Mouse (Mus musculus) neural tube, embryonic 12.5 days (tissue): ENCODE measurements at regions not wholly inside any gene's neighbourhood (a gene's known extent, or its start where the extent isn't known, plus 50 kb on each side); places are given as distances from the start of the nearest gene placed in this dataset.

Experiments
- ATAC-seq: fragments of 200-750 bp; cut with Nextera tagmentation; 2 replicates; pipeline ENCODE4 v1.8.0; 2017; ENCODE audit warnings: low read depth, mild to moderate bottlenecking, moderate TSS enrichment, moderate library complexity; ENCODE audit not compliant: low FRiP score
- H3K27ac ChIP-seq: fragments of 300-500 bp; sonication (generic); 2 replicates; pipeline ENCODE4 v1.5.1; 2016
- H3K27me3 ChIP-seq: fragments of 300-500 bp; sonication (generic); replicated peaks from 2 replicates; pipeline ENCODE4 v1.6.1; 2016; ENCODE audit warnings: mild to moderate bottlenecking
- H3K36me3 ChIP-seq: fragments of 300-500 bp; sonication (generic); 2 replicates; pipeline ENCODE4 v1.6.1; 2016; ENCODE audit warnings: mild to moderate bottlenecking
- H3K4me1 ChIP-seq: fragments of 300-500 bp; sonication (generic); 2 replicates; pipeline ENCODE4 v1.6.1; 2016
- H3K4me2 ChIP-seq: fragments of 300-500 bp; sonication (generic); replicated peaks from 2 replicates; pipeline ENCODE4 v1.6.1; 2016; ENCODE audit warnings: mild to moderate bottlenecking
- H3K4me3 ChIP-seq: fragments of 300-500 bp; sonication (generic); 2 replicates; pipeline ENCODE4 v1.5.1; 2016
- H3K9ac ChIP-seq: fragments of 300-500 bp; sonication (generic); 2 replicates; pipeline ENCODE4 v1.6.1; 2016; ENCODE audit warnings: mild to moderate bottlenecking
- H3K9me3 ChIP-seq: fragments of 300-500 bp; sonication (generic); 2 replicates; pipeline ENCODE4 v1.6.1; 2016; ENCODE audit warnings: mild to moderate bottlenecking
- WGBS: fragments of 180-500 bp; shearing (Covaris S2); methylation state at CpG from one replicate; pipeline ENCODE4 v1.1.7; 2016; 5-methylcytosine and 5-hydroxymethylcytosine counted together

DNA sequence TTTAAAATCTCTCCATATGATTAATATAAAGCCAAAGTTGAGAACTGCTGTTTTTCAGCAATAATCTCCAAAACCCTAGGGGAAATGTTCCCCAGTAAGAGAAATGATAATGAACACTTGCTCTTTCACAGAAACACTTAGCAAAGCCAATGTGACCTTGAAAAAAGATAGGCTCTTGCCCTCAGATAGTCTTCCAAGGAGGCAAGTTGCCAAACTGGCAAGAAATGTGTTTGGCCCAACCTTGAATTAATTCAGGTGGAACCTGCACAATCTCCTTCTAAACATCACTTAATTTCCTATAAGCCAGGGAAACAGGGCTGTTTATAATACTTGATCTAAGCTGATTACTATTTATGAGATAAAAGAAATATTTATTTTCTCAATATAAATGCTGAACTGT is 244.0 kb upstream of the Gnaz start:
- H3K4me3 ChIP-seq, result no peak overlapping the region
- H3K27ac ChIP-seq, result no peak overlapping the region
- no peak overlapping the region for H3K4me2 ChIP-seq
- H3K9me3 ChIP-seq, result no peaks in the 10 kb centered on the region
- no peaks in the 10 kb centered on the region for H3K36me3 ChIP-seq
- no peaks in the 10 kb centered on the region for H3K4me1 ChIP-seq
- no peak overlapping the region for H3K9ac ChIP-seq
- no peak for ATAC-seq
- no peaks in the 10 kb centered on the region for H3K27me3 ChIP-seq

DNA sequence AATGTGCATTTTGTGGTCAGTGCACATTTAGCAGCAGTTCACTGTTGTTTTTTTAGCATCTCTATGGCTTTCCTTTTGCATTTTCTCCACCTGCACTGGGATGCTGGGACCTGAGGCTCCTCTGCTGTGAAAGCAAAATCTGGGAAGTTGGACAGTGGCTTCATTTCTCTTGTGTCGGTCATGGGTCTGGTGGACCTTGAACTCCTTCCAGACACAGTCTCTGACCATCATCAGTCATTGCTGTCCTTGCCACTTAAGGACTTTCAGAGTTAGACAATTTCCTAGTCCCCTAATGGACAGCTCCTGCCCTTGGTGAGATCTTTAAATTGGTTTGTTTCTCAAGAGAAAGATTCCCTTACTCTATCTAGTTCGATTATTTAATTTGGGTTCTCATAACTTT is 217.5 kb upstream of the Gnaz start:
- no peak overlapping the region for H3K27ac ChIP-seq
- H3K27me3 ChIP-seq, result no peaks in the 10 kb centered on the region
- H3K36me3 ChIP-seq, result no peaks in the 10 kb centered on the region
- no peak overlapping the region for H3K4me3 ChIP-seq
- no peak for ATAC-seq
- 85% methylated on average over 2 of the region's 2 CpGs for WGBS
- no peak overlapping the region for H3K4me2 ChIP-seq
- H3K9ac ChIP-seq, result no peak overlapping the region
- no peaks in the 10 kb centered on the region for H3K4me1 ChIP-seq
- H3K9me3 ChIP-seq, result no peaks in the 10 kb centered on the region

DNA sequence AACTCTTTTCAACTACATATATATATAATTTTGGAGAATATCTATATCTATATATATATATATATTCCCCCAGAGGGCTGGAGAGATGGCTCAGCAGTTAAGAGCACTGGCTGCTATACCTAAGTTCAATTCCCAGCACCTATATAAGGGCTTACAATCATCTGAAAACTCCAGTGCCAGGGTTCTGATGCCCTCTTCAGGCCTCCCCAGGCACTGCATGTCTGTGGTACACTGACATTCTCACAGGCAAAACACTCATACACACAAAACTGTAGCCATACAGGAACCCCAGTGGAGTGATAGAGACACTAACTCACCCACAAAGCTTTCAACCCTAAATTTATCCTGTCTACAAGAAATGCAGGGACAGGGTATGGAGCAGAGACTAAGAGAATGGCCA is 216.1 kb upstream of the Gnaz start:
- Histone ChIP-seq H3K9ac (no peak overlapping the region), H3K4me3 (no peak overlapping the region), H3K27ac (no peak overlapping the region), H3K4me2 (no peak overlapping the region), H3K9me3 (no peaks in the 10 kb centered on the region), H3K27me3 (no peaks in the 10 kb centered on the region), H3K4me1 (no peaks in the 10 kb centered on the region), H3K36me3 (no peaks in the 10 kb centered on the region)
- no peak for ATAC-seq

DNA sequence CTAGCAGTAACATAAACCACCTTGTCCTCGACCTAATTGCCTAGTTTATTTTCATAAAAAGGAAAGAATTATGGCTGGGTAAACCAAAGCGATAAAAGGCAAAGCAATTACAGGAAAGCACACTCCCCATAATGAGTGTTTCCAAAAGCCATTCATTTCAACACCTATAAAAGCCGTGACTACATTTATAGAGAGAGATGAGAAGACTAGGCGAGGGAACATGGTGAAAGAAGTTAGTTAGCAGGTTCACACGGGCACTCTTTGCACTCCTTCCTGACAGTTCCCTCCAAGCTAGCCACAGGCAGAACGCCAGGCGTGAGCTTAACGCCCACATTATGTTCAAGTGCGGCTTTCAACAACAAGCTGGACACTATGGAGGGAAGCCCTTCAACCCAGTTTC is 206.2 kb upstream of the Gnaz start:
- no peaks in the 10 kb centered on the region for H3K27me3 ChIP-seq
- WGBS, result 69% methylated on average over 9 of the region's 9 CpGs
- H3K27ac ChIP-seq, result no peak overlapping the region
- H3K4me3 ChIP-seq, result no peak overlapping the region
- no peak overlapping the region for H3K9ac ChIP-seq
- H3K4me2 ChIP-seq, result no peak overlapping the region
- no peaks in the 10 kb centered on the region for H3K36me3 ChIP-seq
- ATAC-seq, result no peak
- H3K9me3 ChIP-seq, result no peaks in the 10 kb centered on the region
- no peaks in the 10 kb centered on the region for H3K4me1 ChIP-seq

DNA sequence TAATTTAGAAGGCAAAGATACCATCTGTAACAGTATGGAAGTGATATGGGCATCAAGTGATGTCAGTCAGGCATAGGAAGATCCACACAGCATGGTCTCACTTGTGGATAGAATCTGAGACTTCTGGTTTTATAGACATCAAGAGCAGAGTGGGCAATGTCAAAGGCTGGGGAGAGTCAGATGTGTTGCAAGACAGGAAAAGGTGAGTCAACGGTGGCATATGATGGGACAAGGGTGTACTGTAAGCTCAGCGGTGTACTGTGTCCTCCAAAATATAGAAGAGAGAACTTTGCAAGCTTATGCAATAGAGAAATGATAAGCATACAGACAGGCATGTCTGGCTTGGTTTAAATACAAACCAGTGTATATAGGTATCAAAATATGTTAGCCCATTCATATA is 177.7 kb upstream of the Gnaz start:
- Histone ChIP-seq H3K4me1 (no peaks in the 10 kb centered on the region), H3K4me3 (no peak overlapping the region), H3K9ac (no peak overlapping the region), H3K36me3 (no peaks in the 10 kb centered on the region), H3K27me3 (no peaks in the 10 kb centered on the region), H3K9me3 (no peaks in the 10 kb centered on the region), H3K4me2 (no peak overlapping the region), H3K27ac (no peak overlapping the region)
- 82% methylated on average over 2 of the region's 2 CpGs for WGBS
- ATAC-seq, result no peak

DNA sequence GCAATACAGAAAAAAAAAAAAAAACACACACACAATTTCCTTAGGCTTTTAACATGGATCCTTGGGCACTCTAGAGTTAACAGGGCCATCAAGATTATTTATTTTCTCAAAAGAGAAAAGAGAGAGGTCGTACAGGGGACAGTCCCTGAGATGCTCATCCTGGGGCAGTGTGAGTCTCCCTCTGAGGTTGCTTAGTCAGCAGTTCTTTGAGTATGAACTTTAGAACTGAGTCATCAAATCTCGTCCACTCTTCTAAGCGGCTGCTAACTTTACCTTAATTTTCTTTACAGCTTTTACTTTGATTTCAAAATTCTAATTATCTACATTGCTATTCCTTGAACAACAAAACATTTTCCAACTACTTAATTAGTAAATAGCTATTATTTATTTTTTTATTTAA is 177.0 kb upstream of the Gnaz start:
- no peak for ATAC-seq
- Histone ChIP-seq H3K27ac (no peak overlapping the region), H3K4me2 (no peak overlapping the region), H3K9me3 (no peaks in the 10 kb centered on the region), H3K27me3 (no peaks in the 10 kb centered on the region), H3K36me3 (no peaks in the 10 kb centered on the region), H3K4me1 (no peaks in the 10 kb centered on the region), H3K9ac (no peak overlapping the region), H3K4me3 (no peak overlapping the region)
- WGBS, result 63% methylated on average over 3 of the region's 3 CpGs

DNA sequence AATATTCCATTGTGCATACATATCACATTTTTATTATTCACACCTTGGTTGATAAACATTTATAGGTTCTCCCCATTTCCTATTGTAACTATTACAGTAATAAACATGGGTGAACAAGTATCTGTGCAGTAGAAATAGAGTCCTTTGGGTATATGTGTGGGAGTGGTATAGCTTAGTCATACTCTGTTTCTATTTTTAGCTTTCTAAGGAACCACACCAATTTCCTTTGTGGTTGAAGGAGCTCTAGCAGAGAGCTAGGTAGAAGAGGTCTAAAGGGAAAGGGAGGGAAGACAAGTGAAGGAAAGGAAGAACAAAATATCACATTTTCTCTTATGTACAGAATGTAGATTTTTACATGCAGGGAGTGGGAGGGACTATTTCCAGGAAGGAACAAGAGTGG is 143.6 kb upstream of the Gnaz start:
- no peak for ATAC-seq
- Histone ChIP-seq H3K27ac (no peak overlapping the region), H3K9ac (no peak overlapping the region), H3K4me1 (no peaks in the 10 kb centered on the region), H3K4me3 (no peak overlapping the region), H3K4me2 (no peak overlapping the region), H3K27me3 (no peaks in the 10 kb centered on the region), H3K36me3 (no peaks in the 10 kb centered on the region), H3K9me3 (no peaks in the 10 kb centered on the region)

DNA sequence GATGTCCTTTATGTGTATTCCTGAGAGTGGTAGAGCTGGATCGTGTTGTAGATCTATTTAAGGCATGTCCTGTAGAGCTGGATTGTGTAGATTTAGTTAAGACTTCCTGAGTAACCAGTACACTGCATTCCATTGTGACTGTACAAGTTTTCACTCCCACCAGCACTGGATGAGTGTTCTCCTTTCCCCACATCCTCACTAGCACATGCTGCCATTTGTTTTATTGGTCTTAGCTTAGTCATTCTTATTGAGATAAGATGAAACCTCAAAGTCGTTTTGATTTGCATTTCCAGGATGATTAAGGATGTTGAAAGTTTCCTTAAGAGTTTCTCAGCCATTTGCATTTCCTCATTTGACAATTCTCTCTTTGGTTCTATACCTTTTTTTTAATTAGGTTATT is 132.6 kb upstream of the Gnaz start:
- Histone ChIP-seq H3K4me2 (no peak overlapping the region), H3K9me3 (no peaks in the 10 kb centered on the region), H3K27me3 (no peaks in the 10 kb centered on the region), H3K4me1 (no peaks in the 10 kb centered on the region), H3K36me3 (no peaks in the 10 kb centered on the region), H3K27ac (no peak overlapping the region), H3K4me3 (no peak overlapping the region), H3K9ac (no peak overlapping the region)
- ATAC-seq, result no peak
- WGBS, result 70% methylated on average over 2 of the region's 2 CpGs

DNA sequence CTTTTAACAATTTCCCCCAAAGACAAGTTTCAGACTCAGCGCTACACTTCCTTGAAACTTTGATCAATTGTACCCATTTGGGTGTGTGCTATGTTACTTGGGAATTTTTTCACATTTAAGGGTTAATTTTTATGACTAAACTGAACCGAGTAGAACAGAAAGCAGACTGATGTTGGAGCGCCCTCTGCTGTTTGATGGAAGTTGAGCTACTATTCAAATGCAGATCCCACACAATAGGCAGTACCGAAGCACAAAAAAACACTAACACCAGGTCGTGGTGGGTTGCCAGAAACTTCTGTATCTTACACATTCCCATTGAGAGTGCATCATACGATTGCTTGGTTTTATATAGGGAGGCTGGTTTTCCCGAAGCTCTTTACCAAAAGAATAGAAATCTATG is 118.6 kb upstream of the Gnaz start:
- peak; percentile 72; the same call in 1 of the 2 replicates for ATAC-seq
- H3K4me2 ChIP-seq, result no peak overlapping the region
- no peaks in the 10 kb centered on the region for H3K4me1 ChIP-seq
- H3K9me3 ChIP-seq, result no peaks in the 10 kb centered on the region
- no peak overlapping the region for H3K4me3 ChIP-seq
- H3K27ac ChIP-seq, result no peak overlapping the region
- 9% methylated on average over 7 of the region's 7 CpGs for WGBS
- H3K27me3 ChIP-seq, result no peaks in the 10 kb centered on the region; the same call in 1 of the 2 replicates
- H3K9ac ChIP-seq, result no peak overlapping the region
- H3K36me3 ChIP-seq, result no peaks in the 10 kb centered on the region

DNA sequence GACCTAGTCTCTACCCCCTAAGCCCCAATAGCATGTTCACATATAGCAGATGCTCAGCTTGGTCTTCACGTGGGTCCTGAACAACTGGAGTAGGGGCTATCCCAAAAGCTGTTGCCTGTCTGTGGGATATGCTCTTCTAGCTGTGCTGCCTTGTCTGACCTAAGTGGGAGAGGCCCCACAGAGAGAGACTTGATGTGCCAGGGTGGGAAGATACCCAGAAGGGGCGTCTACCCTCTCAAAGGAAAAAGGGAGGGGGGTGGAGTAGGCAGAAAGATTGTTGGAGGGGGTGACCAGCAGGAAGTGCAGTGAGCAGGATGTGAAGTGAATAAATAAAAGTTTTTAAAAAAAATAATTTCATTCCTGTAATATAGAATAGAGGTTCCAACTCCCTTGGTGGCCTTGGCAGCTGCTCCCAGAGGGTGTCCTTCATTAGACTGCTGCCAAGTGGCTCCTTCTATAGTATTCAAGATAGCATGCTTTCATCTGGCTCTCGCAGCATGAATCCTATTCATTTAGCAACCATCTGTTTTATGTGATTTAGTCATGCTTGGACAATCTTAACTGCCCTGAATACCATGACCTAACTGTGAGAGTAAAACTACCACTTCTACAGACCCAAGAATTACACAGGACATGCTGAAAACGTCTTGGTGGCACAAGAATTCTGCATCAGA is 111.8 kb upstream of the Gnaz start:
- Histone ChIP-seq H3K4me1 (no peaks in the 10 kb centered on the region), H3K27me3 (no peaks in the 10 kb centered on the region; the same call in 1 of the 2 replicates), H3K36me3 (no peaks in the 10 kb centered on the region), H3K9ac (no peak overlapping the region), H3K27ac (no peak overlapping the region), H3K9me3 (no peaks in the 10 kb centered on the region), H3K4me2 (no peak overlapping the region), H3K4me3 (no peak overlapping the region)
- 41% methylated on average over 4 of the region's 4 CpGs for WGBS
- ATAC-seq, result peak; percentile 80
